Mouse (Mus musculus): ENCODE results near the gene RPS10-NUDT3.

DNA sequence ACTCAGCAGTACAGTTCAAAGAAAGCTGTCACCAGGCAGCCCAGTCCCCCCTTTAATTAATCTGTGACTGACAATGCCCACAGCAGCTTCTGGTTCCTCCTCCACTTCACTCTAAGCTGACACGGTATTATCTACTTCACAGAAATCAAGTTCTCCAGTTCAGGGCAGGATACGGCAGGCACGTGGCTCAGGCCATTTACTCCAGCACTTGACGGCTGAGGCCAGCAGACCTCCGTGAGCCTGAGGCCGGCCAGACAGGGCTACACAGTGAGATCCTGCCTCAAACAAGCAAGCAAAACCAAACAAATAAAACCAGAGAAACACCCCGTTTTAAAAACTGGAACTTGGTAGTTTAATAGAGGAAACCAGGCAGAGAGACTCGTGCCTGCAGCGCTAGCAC, 48.4 kb downstream of the RPS10-NUDT3 start:
- TF ChIP-seq POLR2A (IDR thresholded peaks at IDR 0.05; ENCODE audit: borderline replicate concordance, insufficient read depth, low read length) (no peak), CTCF (IDR thresholded peaks at IDR 0.05; ENCODE audit: borderline replicate concordance, insufficient read depth, low read depth, low read length) (no peak)
